Mouse (Mus musculus): Measurements from ENCODE around the gene Trp53rka.
A peak's percentile ranks its signal among the peaks of the same experiment; 100 is the strongest.
"Not testable (repeated sequence)": the region's sequence is repeated elsewhere in the genome, so short reads cannot be mapped to it uniquely, and the experiment has no call there.

Gene Trp53rka

GRCm38 (mm10) chr2:165492648-165493553 lies at the start of gene Trp53rka:
Trp53rka (minus strand) TSS chr2:165493324.
- DNase-seq: peak; percentile 83

DNA sequence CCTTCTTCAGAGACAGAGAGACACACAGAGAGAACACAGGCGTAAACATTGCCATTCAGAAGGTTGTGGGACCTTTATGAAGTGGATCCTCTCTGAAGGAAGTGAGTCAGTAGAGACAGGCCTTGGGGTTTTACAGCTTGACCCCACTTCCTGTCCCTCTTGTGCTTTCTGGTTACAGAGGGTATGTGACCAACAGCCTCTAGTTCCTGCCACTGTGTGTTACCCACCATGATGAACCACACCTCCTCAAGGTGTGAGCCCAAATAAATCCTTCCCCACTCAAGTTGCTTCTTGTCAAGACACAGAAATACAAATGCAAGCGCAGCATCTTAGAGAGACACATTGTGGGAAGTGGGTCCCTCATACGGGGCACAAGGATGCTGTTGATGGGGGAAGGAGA lies 47.9 kb upstream of the Trp53rka start:
- DNase-seq: no peak

DNA sequence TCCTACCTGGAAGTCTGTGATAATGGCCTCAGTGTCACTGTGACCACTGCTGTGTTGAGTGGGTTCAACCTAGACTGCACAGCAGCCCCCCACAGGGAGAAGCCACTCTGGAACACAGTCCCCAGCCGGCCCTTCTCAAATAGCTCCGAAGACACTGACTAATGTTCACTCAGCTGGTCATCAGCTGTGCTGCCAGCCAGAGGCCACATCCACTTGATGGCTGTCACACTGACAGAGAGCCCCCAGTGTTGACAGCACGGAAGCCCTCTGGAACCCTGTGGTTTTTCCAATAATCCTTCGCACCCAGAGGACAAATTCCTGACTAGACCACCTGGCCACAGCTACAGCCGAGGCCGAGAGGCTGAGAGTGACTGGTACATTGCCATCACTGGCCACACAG lies 40.7 kb upstream of the Trp53rka start:
- no peak for DNase-seq

- peak; percentile 53 for DNase-seq
Observed at GRCm38 (mm10) chr2:165529106-165529505, 36.0 kb upstream of the Trp53rka start.

DNA sequence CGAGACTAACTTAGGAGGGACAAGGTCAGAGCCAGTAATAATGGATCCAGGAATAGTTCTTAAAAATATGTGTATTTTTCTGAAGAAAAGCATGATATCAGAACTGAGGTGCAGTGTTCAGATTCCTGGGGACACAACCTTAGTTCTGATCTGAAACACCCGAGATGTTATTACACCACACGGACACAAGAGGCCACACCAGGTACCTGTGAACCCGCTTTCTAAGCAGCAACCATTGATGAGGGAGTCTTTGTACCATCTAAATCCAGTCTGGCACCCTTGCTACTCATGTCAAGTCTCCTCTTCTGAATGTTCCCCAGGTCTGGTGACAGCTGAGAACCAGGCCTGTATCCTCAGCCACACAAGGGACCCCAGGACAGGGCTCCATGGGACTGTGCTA lies 32.5 kb upstream of the Trp53rka start:
- DNase-seq: no peak

GRCm38 (mm10) chr2:165515178-165515728 lies 22.1 kb upstream of the Trp53rka start:
- no peak for DNase-seq

- DNase-seq: no peak
Observed at GRCm38 (mm10) chr2:165512870-165513600, 19.9 kb upstream of the Trp53rka start.

DNA sequence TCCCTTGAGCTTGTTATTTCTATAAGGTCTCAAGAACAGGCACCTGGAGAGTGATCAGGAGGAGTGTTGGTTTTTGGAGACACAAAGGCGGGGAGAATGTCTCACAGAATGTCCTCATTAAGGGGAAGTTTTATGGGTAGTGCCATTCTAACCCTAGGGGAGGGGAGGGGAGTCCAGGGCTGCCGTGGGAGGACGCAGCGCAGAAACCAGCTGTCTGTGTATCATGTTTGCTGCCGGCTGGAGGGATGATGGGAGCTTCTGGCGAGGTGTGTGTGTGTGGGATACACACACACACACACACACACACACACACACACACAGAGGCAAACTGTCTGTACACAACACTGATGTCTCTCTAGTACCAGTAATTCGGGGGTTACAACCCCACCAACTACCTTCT lies 19.3 kb upstream of the Trp53rka start:
- no peak for DNase-seq

- not testable (repeated sequence) for DNase-seq
Observed at GRCm38 (mm10) chr2:165511530-165511929, 18.4 kb upstream of the Trp53rka start.

GRCm38 (mm10) chr2:165510914-165511458 lies 17.9 kb upstream of the Trp53rka start:
- DNase-seq: not testable (repeated sequence)

GRCm38 (mm10) chr2:165510466-165510865 lies 17.3 kb upstream of the Trp53rka start:
- DNase-seq: no peak

GRCm38 (mm10) chr2:165509686-165510085 lies 16.6 kb upstream of the Trp53rka start:
- peak; percentile 61 for DNase-seq

- DNase-seq: no peak
Observed at GRCm38 (mm10) chr2:165503259-165504203, 10.4 kb upstream of the Trp53rka start, which contains the start of gene Slc2a10. Slc2a10 (plus strand) TSS chr2:165503787.

DNA sequence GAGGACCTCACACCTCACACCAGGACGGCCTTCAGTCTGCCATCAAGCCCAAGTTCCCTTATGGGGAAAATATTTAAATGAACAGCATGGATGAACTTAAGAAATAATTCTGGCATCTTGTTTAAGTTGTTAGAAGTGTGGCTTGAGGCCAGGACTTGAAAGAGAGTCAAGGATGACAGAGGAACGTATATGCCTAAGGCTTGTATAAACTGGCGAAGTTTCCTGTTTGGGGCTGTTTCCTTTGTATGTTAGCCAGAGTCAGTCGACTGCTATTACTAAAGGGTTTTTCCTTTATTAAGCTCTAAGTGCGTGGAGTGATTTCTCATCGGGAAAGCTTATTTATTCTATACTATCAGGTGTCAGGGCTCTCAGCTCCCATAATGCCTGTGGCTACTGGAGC lies 5.7 kb upstream of the Trp53rka start:
- no peak for DNase-seq

DNA sequence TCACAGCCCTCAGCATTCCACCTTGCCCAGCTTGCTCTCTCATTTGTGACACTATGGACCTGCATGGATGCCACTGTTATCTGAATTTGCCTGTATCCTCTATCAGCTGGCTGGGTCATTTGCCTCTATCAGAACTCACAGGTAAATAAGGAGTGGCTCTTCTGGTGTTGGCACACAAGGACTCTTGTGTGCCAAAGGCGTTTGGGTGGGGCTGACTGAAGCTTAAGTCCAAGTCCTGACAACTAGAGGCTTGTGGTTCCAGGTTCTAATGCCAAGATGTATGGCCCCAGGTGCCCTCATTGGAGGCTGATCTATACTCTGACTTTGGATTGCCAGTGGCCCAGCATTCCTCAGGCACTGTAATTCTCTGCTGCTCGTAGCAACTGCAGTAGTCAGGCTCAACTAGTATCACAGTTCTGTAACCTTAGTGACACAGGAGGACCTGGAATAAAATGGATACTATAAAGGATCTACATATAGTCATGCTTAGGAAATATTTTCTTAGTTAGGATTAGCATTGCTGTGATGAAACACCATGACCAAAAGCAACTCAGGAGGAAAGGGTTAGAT lies 4.7 kb upstream of the Trp53rka start:
- no peak for DNase-seq

DNA sequence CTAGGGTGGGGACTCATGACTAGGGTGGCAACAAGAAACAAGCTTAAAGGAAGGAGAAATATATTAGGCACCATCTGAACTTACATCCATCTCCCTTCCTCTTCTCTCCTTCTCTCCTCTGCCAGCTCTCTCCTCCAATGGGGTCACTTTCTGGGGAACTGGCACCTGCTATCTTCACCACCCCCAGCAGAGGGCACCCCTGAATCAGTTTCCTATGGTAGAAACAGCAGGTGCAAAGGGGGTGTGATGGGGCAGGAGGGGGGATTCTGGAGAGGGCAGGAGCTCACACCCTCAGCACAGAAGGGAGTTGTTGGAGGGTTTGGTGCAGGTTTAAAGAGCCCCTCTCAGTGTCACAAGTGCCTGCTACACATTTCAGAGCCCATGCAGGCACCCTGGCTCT lies 3.1 kb upstream of the Trp53rka start:
- peak; percentile 83 for DNase-seq

GRCm38 (mm10) chr2:165494495-165494894 lies 1.4 kb upstream of the Trp53rka start:
- no peak for DNase-seq

DNA sequence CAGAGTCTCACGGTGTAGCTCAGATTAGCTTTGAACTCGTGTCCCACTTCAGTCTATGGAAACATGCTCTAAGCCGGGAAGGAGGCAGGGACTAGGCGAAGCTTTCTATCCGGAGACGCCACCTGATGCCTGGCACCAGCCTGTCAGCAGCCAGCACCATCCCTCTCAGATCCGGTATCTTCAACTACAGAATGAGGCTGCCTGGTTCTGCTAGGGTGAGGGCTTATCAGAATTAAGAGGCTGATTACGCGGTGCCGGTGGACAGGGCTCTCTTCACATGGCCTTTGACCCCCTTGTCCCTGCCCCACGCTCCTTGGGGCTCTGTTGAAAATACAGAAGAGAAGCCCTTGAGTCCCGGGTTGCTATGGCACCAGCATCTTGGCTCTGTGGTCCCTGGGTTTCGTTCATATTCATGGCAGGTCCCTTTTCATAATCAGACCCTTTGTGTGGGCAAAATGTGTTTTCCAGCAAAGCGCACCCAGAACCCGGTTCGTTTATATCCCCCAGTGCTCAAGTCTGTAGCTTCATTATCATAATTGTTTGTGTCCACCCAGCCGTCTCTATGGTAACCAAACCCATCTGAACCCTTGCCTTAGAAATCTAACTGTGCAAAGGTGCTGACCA lies 575 bp upstream of the Trp53rka start:
- peak; percentile 15 for DNase-seq

DNA sequence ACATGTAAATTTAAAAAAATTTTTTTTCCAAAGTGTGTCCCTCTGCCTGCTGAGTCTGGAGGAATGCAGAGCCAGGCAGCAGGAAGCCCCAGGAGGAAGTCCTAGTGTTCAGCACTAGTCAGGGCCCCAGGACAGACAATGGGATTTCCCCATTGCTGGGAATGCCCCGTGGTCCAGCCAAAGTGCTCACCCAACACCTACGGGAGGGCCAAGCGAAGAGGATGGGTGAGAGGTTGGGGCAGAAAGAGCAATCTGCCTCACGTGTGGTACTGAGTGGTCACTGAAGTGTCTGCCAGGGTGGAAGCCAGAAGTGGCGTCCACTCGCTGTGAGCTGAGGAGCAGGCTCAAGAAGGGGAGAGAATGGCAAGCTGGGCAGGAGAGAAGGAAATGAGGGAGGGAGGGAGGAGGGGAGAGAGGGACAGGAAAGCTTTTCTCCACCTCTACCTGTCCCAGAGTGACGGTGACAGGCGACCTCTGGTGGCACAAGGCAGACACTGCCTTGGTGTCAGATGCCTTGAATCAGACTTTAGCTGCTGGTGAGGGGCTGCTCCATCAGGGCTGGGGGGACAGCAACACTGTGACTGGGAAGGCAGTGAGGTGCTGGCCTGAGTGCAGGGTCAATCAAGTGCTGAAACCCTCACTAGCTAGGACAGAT lies 6.1 kb downstream of the Trp53rka start:
- peak; percentile 72 for DNase-seq

- DNase-seq: no peak
Observed at GRCm38 (mm10) chr2:165486401-165486800, 6.7 kb downstream of the Trp53rka start.

DNA sequence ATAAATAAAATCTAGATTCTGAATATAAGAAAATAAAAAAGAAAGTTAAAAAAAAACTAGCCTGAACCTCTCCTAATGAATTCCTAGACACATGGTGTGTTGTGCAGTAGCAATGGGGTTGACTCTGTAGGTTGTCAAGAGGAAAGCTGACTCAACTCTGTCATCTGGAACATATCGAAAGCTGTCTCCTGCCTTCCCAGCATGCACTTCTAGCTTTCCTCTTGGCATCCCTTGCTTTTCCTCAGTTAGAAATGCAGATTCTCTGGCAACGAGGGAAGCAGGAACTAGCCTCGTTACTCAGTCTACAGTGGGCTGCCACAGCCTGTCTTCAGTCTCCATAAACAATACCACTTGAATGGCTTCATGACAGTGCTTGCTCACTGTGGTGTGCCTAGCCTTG lies 7.3 kb downstream of the Trp53rka start:
- DNase-seq: no peak
